Comparison of ENCODE assay signal across 13 mouse cellular contexts in the genomic region with DNA sequence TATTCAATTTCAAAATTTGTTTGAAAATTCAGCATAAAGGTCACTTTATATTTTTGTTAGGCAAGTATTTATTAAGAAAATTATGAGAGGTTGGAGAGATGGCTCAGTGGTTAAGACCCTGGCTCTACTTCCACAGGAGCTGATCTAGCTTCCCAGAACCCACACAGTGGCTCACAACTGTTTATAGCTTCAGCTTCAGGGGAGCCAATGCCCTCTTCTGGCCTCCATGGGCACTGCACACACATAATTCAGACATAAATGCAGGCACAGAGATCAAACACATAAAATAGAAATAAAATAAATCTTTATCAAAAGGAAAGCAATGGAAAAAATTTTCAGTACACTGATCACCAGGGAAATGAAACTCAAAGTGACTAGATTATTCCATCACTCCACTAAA. TPM values are rescaled to one million over a fixed set of nuclear protein-coding genes. Genes with fewer than 3 reads are reported as not detected.
DNase-seq lines count a peak whose midpoint lies in the region; ATAC-seq and TF ChIP-seq lines count a peak whose summit lies in the region.
"Had no signal": no experiment of that assay in that cellular context is flagged by ENCODE, and none has a peak within 500 bp of the region (broad histone marks: within the 10 kb centered on the region; RNA-seq: fewer than 3 reads in every experiment).

No protein-coding gene starts in this region.

- no peak overlapping the region for H3K4me2 ChIP-seq in lung, postnatal 0 days (replicated peaks; ENCODE audit: low read depth, low read length)
- H3K4me2 ChIP-seq: intestine, embryonic 15.5 days had no signal

- no peak for ATAC-seq in lung, postnatal 0 days
- peak; percentile 65 for ATAC-seq in common myeloid progenitor, adult 5-6 weeks (replicated peaks; ENCODE audit: low read depth, poor library complexity, severe bottlenecking)
- ATAC-seq: intestine, embryonic 15.5 days had no signal

- no peak for TF ChIP-seq EP300 in heart, adult 2 months (IDR thresholded peaks at IDR 0.05; ENCODE audit: insufficient read depth, low read depth, low read length)
- no peak for TF ChIP-seq EP300 in lung, postnatal 0 days (IDR thresholded peaks at IDR 0.05)

- no peak overlapping the region for H3K27ac ChIP-seq in heart, adult 2 months
- no peak overlapping the region for H3K27ac ChIP-seq in lung, postnatal 0 days (ENCODE audit: low read length)
- H3K27ac ChIP-seq: intestine, embryonic 15.5 days had no signal

- no peaks in the 10 kb centered on the region for H3K79me2 ChIP-seq in heart, adult 2 months (replicated peaks; ENCODE audit: control insufficient read depth, insufficient read depth, low read length)

- no peak for DNase-seq in heart, adult 2 months
- no peak for DNase-seq in heart, adult 11 months
- DNase-seq in lung, postnatal 0 days (ENCODE audit: low spot score): no peak
- no peak for DNase-seq in lung, postnatal 4 days
- peak; percentile 55 to 63 for DNase-seq in thymus, postnatal 36 days
- no peak for DNase-seq in urinary bladder, adult 2 months (ENCODE audit: low spot score)
- no peak for DNase-seq in frontal cortex, postnatal 10 days (ENCODE audit: low spot score in 2 of 2)

- no peaks in the 10 kb centered on the region for H3K27me3 ChIP-seq in heart, adult 2 months (ENCODE audit: control insufficient read depth, insufficient read depth, low read length)
- H3K27me3 ChIP-seq in lung, postnatal 0 days (replicated peaks; ENCODE audit: insufficient read depth, low read length): no peaks in the 10 kb centered on the region
- H3K27me3 ChIP-seq: intestine, embryonic 15.5 days had no signal

- H3K4me1 ChIP-seq in heart, adult 2 months (ENCODE audit: control insufficient read depth, insufficient read depth, low read length): no peaks in the 10 kb centered on the region
- H3K4me1 ChIP-seq in lung, postnatal 0 days (ENCODE audit: insufficient read depth, low read depth, low read length): no peaks in the 10 kb centered on the region
- H3K4me1 ChIP-seq: intestine, embryonic 15.5 days had no signal

- intact Hi-C loops in heart, adult 2 months (cut with DNase I): no loop called here

- H3K9ac ChIP-seq in heart, adult 2 months (ENCODE audit: low read depth, low read length): no peak overlapping the region
- no peak overlapping the region for H3K9ac ChIP-seq in lung, postnatal 0 days (replicated peaks; ENCODE audit: low read depth)
- H3K9ac ChIP-seq: intestine, embryonic 15.5 days had no signal

- TF ChIP-seq CTCF in heart, adult 2 months (IDR thresholded peaks at IDR 0.05): peak; percentile 54
- TF ChIP-seq CTCF in lung, postnatal 0 days (IDR thresholded peaks at IDR 0.05): peak; percentile 46; the same call in 1 of the 2 replicates

- no peak overlapping the region for H3K4me3 ChIP-seq in heart, adult 2 months
- H3K4me3 ChIP-seq in lung, postnatal 0 days (ENCODE audit: low read depth, low read length): no peak overlapping the region
- H3K4me3 ChIP-seq: intestine, embryonic 15.5 days had no signal

- no peaks in the 10 kb centered on the region for H3K9me3 ChIP-seq in lung, postnatal 0 days (ENCODE audit: low read length)
- H3K9me3 ChIP-seq: G1E; intestine, embryonic 15.5 days had no signal

- TF ChIP-seq POLR2A in heart, adult 2 months (IDR thresholded peaks at IDR 0.05; ENCODE audit: insufficient read depth, low read depth, low read length): no peak

- H3K36me3 ChIP-seq in heart, adult 2 months (ENCODE audit: control insufficient read depth, insufficient read depth, low read length): no peaks in the 10 kb centered on the region
- H3K36me3 ChIP-seq in lung, postnatal 0 days (ENCODE audit: insufficient read depth, low read length): no peaks in the 10 kb centered on the region
- H3K36me3 ChIP-seq: G1E; intestine, embryonic 15.5 days had no signal

RNA-seq across cellular contexts. Expression of a gene that starts 10.3 kb away (rescaled TPM):
- total RNA-seq in heart, adult 2 months (2021): not detected
- polyA plus RNA-seq in heart, adult 2 months (2012; rRNA removed): 0.18 TPM in 1 of 2 replicates, not detected in the other
- polyA plus RNA-seq in lung, postnatal 0 days (2015; fragmentation: Nextera tagmentation; extraction: Ambion mirVana): not detected in 2 replicates
- total RNA-seq in common myeloid progenitor, adult 5-6 weeks (2017): not detected in 2 replicates
- 0.23 and 0.29 TPM in 2 replicates for polyA plus RNA-seq in urinary bladder, adult 2 months (2012; rRNA removed)
- total RNA-seq: G1E; gastrocnemius, postnatal 4 days; left cerebral cortex, postnatal 25 days had no signal
- polyA plus RNA-seq: G1E had no signal

RNA-seq across cellular contexts. Expression of a gene that starts 23.1 kb away (rescaled TPM):
- total RNA-seq in heart, adult 2 months (2021): not detected
- not detected in 2 replicates for polyA plus RNA-seq in heart, adult 2 months (2012; rRNA removed)
- polyA plus RNA-seq in lung, postnatal 0 days (2015; fragmentation: Nextera tagmentation; extraction: Ambion mirVana): not detected in 2 replicates
- not detected in 2 replicates for total RNA-seq in common myeloid progenitor, adult 5-6 weeks (2017)
- polyA plus RNA-seq in urinary bladder, adult 2 months (2012; rRNA removed): 0.03 TPM in 1 of 2 replicates, not detected in the other
- total RNA-seq: G1E; gastrocnemius, postnatal 4 days; left cerebral cortex, postnatal 25 days; megakaryocyte-erythroid progenitor cell, adult 5-6 weeks had no signal
- polyA plus RNA-seq: G1E; intestine, embryonic 15.5 days had no signal

Comparison
In these comparisons a context has a peak if more than half of its experiments do, and no peak if none do; other contexts are left out.
1. DNase-seq: peak in thymus, postnatal 36 days (2 of 2); none in heart, adult 2 months (0 of 2), heart, adult 11 months (single experiment), lung, postnatal 0 days (single experiment), lung, postnatal 4 days (0 of 2), urinary bladder, adult 2 months (single experiment) and frontal cortex, postnatal 10 days (0 of 2).